Mouse (Mus musculus): ENCODE results near the gene Rec8.

The Rec8 gene

DNA sequence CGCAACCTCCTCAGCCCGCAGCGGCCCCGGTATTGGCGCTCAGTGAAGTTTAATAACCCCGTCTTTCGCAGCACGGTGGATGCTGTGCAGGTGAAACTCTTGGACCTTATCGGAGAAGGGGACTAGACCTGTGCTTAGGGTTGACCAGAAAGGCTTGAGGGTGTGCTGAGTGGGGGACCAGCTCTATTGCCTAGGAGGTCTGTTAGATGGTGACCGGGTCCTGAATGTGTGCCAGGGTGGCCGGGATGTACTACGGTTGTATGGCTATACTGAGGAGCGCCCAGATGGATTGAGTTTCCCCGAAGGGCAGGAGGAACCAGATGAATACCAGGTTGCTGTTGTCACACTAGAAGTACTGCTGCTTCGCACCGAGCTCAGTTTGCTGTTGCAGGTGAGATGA, 25.6 kb upstream of the Rec8 start:
- no peak for DNase-seq (ENCODE audit: low spot score)

DNA sequence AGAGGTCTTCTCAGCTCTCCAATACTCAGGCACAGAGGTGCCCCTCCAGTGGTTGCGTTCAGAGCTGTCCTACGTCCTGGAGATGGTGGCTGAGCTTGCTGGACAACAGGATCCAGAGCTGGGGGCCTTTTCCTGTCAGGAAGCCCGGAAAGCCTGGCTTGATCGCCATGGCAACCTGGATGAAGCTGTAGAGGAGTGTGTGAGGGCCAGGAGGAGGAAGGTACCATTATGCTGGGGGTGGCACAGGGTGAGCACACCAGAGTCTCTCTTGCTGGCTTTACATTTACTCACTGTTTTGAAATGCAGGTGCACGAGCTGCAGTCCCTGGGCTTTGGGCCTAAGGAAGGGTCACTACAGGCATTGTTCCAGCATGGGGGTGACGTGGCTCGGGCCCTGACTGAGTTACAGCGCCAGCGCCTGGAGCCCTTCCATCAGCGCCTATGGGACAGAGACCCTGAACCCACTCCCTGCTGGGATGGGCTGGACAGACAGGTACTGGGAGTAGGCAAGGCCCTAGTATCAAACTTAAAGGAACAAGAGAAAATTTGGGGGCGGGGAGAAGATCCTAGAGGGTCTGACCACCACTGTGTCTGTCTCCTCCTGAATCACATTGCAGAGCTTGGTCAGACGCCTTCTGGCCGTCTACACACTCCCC, 21.7 kb upstream of the Rec8 start:
- DNase-seq (ENCODE audit: low spot score) = no peak

DNA sequence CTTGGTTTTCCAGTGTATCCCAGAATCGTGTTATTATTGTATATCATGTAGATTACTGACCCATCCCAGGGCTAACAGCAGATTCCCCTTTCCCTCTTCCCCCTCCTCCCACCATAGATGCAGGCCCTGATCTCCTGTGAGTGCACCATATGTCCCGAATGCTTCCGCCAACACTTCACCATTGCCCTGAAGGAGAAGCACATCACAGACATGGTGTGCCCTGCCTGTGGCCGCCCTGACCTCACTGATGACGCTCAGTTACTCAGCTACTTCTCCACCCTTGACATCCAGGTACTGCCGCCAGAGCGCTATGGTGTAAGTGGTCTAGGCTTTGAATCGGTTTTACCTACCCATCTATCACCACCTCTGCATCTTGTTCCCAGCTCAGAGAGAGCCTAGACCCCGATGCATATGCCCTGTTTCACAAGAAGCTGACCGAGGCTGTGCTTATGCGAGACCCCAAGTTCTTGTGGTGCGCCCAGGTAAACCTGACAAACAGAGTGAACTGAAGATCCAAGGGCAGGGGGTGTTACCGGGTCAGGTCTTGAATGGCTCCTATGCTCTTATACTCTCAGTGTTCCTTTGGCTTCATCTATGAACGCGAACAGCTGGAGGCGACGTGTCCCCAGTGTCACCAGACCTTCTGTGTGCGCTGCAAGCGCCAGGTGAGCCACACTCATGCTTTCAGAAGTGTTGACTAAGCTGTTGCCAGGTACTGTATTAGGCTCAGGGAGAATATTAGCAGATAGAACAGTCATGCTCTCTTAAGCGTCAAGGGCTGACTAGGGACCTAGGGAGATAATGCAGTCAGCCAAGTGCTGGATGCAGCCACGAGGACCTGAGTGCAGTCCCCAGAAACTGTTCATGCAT, 19.1 kb upstream of the Rec8 start:
- no peak for DNase-seq (ENCODE audit: low spot score)

DNA sequence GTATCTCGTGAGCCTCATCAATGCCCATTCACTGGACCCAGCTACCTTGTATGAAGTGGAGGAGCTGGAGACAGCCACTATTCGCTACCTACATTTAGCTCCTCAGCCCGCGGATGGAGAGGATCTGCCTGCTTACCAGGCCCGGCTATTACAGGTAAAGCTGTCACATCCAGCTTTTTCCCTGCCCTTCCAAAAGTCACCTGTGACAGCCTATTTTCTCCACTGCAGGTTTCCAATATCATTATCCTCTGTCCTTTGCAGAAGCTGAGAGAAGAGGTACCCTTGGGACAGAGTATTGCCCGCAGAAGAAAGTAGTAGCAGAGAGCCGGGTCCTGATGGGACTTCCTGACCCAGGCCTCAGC, 14.6 kb upstream of the Rec8 start, which contains the start of gene Irf9:
Gene Irf9, plus strand, starts transcription at position 301 of the 362 bp plus-strand sequence.
- DNase-seq (ENCODE audit: low spot score) = no peak

DNA sequence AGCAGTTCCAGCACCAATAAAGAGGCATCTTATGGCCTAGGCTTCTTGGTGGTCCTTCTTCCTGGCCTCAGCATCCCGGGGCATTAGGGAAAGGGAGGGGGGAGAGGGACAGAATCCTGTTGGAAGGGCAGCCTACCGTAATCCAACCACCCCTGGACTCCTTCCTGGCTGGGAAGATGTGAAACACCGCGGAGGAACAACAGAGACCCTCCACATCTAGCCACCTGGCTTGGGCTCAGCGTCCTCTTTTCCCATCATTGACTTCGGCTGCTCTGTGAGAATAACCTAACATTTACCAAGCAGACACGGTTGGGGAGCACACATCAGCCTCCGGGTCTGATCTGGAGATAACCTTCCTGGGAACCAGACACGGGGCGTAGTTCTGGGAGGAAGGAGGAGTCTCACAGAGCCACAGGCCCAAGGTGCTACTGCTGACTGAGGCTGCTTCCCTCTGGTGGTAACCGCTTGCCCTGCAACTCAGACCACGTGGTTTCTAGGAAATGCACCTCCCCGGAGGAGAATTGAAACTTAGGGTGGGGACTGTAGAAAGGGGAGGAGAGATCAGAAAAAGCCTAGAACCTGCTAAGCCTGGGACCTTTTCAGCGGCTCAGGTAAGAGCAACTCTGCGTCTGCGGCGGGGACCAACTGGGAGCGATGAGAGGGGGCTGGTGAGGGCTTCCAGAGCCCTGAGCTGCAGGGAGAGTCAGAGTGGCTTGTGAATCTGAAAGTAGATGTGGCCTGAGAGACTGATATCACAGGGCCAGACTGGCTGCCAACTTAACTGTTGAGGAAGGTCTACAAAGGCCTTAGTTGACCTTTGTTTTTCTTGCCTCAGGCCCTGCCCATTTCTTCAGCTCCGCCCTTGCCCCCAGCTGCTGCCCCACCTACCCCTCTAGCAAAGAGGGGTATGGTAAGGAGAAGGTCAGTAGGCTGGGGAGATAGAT, 13.9 kb upstream of the Rec8 start:
- peak; percentile 82 for DNase-seq (ENCODE audit: low spot score)

DNA sequence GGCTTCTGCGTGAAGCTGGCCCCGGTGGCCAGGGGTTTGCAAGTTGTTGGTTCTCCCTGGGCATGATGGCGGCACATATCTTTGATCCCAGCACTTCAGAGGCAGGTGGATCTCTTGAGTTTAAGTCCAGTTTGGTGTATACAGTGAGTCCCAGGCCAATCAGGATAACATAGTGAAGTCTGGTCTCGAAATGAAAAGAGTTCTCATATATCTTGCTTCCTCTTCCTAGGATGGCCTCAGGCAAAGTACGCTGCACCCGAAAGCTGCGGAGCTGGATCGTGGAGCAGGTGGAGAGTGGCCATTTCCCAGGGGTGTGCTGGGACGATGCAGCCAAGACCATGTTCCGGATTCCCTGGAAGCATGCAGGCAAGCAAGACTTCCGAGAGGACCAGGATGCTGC, 13.0 kb upstream of the Rec8 start:
- no peak for DNase-seq (ENCODE audit: low spot score)

DNA sequence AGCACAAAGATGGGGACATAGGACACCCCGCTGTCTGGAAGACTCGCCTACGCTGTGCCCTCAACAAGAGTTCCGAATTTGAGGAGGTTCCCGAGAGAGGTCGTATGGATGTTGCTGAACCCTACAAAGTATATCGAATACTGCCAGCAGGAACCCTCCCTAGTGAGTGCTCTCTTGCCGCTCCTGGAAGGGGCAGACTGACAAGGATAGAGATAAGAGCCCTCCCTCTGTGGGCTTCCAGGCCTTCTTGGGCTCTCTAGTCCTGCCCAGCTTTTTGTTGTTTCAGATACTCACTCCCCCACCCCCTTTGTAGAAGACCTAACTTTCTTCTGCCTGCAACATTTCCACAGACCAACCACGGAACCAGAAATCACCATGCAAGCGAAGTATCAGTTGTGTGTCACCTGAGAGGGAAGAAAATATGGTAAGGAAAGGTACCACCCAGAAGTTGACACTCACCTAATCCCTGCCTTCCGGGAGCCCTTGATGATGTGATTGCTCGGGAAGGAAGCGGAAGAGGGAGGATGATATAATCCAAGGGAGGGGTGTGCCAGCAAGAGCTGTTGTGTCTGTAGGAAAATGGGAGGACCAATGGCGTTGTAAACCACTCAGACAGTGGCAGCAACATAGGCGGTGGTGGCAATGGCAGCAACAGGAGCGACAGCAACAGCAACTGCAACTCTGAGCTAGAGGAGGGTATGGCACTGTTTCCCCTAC, 11.9 kb upstream of the Rec8 start:
- no peak for DNase-seq (ENCODE audit: low spot score)

DNA sequence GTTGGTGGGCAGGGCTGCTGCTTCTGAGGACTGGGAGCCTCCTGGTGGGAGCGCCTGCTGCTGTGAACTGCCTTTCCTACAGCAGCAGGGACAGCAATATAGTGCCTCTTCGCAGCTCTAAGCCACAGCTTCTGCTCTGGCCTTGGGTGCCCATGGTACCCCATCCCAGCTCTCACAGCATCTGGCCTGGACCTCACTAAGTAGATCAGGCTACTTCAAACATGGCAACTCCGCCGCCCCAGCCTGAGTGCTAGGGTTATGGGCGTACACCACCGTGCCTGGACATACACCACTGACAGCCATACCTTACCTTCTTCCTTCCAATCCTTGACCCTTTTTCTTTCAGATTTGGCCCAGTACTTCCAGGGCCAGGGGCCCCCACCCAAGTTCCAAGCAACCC, 9.5 kb upstream of the Rec8 start:
- no peak for DNase-seq (ENCODE audit: low spot score)

DNA sequence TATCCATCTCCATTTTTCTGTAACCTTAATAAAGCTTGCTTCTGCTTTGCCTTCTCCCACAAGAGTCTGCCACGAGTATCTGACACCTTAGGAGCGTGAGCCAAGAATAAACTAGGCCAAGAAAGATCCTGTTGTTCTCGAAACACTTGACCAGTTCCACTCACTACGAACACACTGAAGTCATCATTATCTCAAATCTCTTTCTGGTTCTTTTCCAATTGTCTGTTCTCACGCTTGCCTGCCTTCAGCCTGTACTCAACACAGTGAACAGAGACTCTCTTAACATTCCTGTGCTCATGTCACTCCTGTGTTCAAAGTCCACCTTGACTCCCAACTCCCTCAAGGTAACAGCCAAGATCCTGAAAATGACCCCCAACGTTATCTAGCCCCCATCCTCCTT, 4.5 kb upstream of the Rec8 start:
- no peak for DNase-seq (ENCODE audit: low spot score)

DNA sequence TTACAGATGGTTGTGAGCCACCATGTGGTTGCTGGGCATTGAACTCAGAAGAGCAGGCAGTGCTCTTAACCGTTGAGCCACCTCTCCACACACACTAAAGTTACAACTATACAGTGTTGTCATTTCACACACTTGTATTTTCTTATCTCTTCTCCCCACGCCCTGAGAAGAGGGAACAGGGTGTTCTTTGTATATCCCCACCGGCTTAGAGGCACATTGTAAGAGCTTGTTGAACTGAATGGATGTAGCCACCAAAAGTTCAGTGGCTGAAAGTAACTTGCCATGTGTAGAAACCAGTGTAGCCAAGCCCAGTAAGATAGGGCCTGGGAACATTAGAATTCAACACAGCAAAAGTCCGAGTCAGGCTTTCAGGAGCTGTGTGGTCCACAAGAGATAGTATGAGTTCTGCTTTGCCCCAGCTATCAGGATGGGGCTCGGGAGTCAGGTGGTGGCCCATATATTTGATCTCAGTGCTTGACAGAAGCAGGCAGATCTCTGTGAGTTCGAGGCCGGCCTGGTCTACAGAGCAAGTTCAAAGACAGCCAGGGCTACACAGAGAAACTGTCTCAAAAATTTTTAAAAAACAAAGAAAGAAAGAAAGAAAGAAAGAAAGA, 3.2 kb upstream of the Rec8 start:
- no peak for DNase-seq (ENCODE audit: low spot score)

DNA sequence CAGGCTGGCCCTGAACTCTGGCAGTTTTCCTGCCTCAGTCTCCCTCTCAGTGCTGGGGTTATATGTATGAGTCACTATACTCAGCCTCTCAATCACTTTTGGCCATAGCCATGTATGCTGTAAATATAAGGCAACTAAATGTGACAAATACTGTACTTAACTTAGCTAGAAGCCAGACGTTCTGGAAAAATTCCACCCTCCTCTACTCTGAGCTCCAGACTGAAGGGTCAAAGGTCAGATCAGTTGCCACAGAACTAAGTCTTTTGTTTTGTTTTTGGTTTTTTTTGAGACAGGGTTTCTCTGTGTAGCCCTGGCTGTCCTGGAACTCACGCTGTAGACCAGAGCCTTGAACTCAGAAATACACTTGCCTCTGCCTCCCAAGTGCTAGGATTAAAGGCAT, 2.0 kb upstream of the Rec8 start:
- DNase-seq (ENCODE audit: low spot score) = no peak

DNA sequence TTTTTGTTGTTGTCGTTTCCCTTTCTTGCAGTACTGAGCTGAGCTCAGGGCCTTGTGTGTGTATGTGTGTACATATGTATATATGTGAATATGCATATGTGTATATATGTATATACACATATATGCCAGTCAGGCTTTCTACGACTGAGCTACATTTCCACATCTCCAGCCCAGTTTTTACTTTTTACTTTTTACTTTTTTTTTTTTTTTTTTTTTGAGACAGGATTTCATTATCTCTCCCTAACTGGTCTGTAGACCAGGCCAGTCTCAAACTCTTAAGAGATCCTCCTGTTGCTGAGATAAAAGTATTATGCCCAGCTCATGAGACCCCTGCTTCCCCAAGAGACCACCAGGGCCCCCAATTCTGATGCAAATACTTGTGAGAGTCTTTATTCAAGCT, 993 bp upstream of the Rec8 start:
- DNase-seq (ENCODE audit: low spot score) = no peak

DNA sequence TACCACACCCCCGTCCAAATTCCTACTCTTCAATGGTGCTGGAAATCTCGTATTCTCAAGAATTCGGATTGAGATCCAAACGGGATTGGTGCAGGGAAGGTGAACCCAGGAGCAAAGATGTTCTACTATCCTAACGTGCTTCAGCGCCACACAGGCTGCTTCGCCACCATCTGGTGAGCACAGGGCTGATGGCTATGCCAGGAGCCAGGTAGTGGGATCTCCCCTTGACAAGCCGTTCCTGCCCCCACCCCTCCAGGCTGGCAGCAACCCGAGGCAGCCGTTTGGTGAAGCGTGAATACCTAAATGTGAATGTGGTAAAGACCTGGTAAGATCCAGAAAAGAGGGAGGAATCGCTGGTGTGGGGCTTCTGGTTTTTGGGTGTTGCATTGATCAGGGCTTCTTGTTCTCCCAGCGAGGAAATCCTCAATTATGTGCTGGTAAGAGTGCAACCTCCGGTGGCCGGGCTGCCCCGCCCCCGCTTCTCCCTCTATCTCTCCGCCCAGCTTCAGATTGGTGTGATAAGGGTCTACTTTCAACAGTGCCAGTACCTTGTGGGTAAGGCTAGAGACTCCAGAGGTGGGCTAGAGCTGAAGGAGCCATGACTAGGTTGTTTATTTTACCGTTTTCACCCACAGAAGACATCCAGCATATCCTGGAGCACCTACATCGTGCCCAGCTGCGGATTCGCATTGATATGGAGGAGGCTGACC, 804 bp downstream of the Rec8 start:
- DNase-seq (ENCODE audit: low spot score) = no peak

DNA sequence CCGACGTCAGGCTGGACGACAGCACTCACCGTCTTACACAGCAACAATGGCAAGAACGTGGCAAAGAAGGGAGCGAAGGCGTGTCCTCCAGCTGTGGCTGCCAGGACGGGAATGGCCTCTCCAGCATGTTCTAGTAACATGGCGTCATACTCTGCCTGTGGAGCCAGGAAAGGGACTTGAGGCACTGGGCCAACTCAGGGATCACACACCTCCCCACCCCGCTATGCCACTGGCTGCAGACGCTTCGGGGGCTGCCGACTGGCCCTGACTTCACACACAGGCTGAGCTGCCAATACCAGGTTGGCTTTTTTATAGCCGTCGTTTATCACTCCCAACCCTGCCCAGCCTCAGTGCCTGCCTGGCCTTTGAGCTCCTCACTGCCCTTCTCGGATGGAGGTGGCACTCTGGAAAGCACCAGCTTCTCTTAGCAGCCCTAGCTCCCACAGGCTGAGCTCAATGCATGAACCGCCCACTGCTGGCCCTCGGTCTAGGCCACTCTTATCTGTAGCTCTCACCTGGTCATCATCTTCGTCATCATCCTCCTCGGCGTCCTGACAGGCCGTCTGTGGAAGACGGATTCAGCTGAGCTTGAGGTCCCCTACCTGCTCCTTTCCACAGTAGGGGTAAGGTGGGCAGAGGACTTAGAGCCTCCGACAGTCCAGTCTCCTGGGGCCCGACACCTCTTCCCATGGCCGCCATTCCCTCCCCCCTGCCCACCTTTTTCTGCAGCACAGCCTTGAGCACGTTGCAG, 10.4 kb downstream of the Rec8 start:
- no peak for DNase-seq (ENCODE audit: low spot score)

DNA sequence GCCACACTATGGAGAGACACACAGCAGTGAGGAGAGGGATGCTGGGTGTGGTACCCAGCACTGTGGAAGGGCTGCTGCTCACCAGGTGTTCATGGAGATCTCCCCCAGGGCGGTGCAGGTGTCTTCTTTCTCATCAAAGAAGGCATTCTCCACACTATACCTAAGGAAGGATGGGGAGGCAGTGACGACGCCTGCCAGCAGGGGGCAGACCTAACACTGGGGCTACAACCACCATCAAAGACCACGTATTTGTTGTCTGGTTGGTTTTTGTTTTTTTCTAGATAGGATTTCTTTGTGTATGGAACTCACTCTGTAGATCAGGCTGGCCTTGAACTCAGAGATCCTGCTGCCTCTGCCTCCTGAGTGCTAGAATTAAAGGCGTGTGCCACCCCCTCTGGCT, 11.5 kb downstream of the Rec8 start:
- DNase-seq (ENCODE audit: low spot score) = no peak

DNA sequence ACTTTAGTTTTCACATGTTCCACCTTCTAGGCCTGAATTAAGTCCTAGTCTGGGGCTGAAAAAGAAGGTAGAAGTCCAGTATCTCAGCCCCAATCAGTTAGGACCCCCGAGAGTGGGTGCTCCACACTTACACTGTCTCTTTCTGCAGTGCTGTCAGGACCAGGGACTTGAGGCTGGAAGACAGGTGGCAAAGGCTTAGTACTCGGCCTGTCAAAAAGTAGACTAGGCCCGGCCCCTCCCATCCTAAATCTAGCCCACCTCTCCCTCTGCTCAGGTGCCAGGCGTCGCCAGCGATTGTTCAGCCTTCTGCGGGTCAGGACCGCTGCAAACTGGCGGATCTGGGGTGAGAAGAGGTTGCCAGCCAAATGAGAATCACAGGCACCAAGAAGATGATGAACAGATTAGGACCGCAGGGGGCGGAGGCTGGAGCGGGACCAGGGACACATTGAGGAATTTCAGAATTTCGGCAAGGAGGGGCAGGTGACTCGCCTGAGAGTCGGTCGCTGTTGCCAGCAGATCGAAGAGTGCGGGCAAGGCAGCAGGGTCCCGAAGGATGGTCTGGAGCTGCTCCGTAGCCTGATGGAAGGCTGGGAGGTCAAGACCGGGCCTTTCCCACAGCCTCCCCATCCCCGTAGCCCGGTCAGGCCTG, 17.2 kb downstream of the Rec8 start:
- DNase-seq (ENCODE audit: low spot score) = no peak

DNA sequence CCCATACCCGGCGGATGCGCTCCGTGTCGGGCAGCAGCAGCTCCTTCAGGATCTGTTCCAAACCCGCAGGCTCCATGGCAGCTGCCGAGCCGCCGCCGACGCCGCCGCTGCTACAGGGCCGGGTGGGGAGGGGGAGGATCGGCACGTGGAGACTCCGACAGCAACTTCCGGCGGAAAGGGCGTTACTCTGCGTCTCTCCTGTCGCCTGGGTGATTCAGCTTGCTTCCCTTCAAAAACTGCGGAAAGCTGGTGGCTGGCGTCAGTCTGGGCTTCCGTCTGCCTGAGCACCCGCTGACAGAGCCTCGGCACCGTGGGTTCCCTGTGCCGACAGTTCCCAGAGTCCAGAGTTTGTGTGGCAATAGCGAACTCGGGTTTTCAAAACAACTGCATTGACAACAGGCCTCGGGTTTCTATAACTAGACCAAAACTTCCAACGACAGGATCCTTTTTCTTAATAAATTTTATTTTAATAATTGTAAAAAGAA, 17.7 kb downstream of the Rec8 start, which contains the start of gene Ipo4:
Gene Ipo4, minus strand, starts transcription at position 435 of the 485 bp plus-strand sequence.
- DNase-seq (ENCODE audit: low spot score) = peak; percentile 51

DNA sequence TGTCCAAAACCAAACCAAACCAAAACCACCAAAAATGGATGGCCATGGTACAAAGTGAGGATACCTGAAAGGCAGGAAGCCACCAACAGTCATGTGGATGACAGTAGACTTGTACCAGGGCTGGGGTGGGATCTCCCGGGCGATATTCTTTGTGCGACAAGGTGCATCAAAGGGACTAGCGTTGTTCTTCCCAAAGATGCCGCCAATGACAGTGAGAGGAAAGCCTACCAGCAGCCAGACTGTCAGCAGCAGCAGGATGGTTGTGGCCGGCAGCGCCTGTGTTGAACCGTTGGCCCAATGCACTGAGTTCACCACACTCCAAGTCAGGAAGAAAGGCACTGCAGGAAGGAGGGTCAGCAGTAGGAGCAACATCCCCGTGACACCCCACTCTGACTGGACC, 20.0 kb downstream of the Rec8 start, which contains the start of gene Gm49378:
Gene Gm49378, minus strand, starts transcription at position 101 of the 400 bp plus-strand sequence.
- DNase-seq (ENCODE audit: low spot score) = no peak

DNA sequence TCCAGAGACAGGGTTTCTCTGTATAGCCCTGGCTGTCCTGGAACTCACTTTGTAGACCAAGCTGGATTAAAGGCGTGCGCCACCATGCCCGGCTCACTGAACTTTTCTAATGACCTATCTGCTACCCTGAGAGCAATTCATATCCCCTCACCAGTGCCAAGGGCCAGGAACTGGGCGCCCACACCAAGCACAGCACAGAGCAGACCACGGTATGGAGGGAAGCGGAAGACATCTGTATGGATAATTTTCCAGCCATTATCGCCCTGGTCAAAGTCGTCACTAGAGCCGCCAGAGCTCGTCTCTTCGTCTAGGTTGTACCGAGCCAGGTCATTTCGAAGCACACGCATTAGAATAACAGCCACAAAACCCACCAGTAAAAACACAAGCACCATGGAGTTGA, 23.0 kb downstream of the Rec8 start:
- no peak for DNase-seq (ENCODE audit: low spot score)
